Mouse (Mus musculus): ENCODE data around the gene Frmd8.

Gene Frmd8

GRCm38 (mm10) chr19:5810103-5810839 is 64.8 kb downstream of the Frmd8 start:
- in situ Hi-C loops (cut with MseI, MboI), result no loop called here

GRCm38 (mm10) chr19:5809712-5810089 is 65.4 kb downstream of the Frmd8 start:
- in situ Hi-C loops (cut with MseI, MboI), result no loop called here

GRCm38 (mm10) chr19:5808955-5809711 is 65.9 kb downstream of the Frmd8 start:
- in situ Hi-C loops (cut with MseI, MboI), result no loop called here

- in situ Hi-C loops (cut with MseI, MboI), result no loop called here
Measured at GRCm38 (mm10) chr19:5807740-5808139, 67.3 kb downstream of the Frmd8 start.

- in situ Hi-C loops (cut with MseI, MboI), result no loop called here
Measured at GRCm38 (mm10) chr19:5806809-5807205, 68.3 kb downstream of the Frmd8 start.

- in situ Hi-C loops (cut with MseI, MboI), result no loop called here
Measured at GRCm38 (mm10) chr19:5806051-5806808, 68.8 kb downstream of the Frmd8 start.

GRCm38 (mm10) chr19:5804371-5804899 is 70.6 kb downstream of the Frmd8 start:
- in situ Hi-C loops (cut with MseI, MboI), result loop anchor here in 1 of 2 experiments (5.0 kb wide), 1 partner anchor 43 kb away; no protein-coding TSS in a partner anchor

- in situ Hi-C loops (cut with MseI, MboI), result loop anchor here in 1 of 2 experiments (5.0 kb wide), 1 partner anchor 43 kb away; no protein-coding TSS in a partner anchor
Measured at GRCm38 (mm10) chr19:5803881-5804279, 71.2 kb downstream of the Frmd8 start.

GRCm38 (mm10) chr19:5803041-5803880 is 71.8 kb downstream of the Frmd8 start:
- in situ Hi-C loops (cut with MseI, MboI), result loop anchor here in 1 of 2 experiments (5.0 kb wide), 1 partner anchor 44 kb away; no protein-coding TSS in a partner anchor

GRCm38 (mm10) chr19:5802787-5803040 is 72.4 kb downstream of the Frmd8 start:
- in situ Hi-C loops (cut with MseI, MboI), result loop anchor here in 1 of 2 experiments (5.0 kb wide), 1 partner anchor 45 kb away; no protein-coding TSS in a partner anchor

GRCm38 (mm10) chr19:5802011-5802786 is 72.9 kb downstream of the Frmd8 start:
- in situ Hi-C loops (cut with MseI, MboI), result loop anchor here in 1 of 2 experiments (5.0 kb wide), 1 partner anchor 45 kb away; no protein-coding TSS in a partner anchor

- in situ Hi-C loops (cut with MseI, MboI), result loop anchor here in 1 of 2 experiments (5.0 kb wide), 1 partner anchor 46 kb away; no protein-coding TSS in a partner anchor
Measured at GRCm38 (mm10) chr19:5801432-5801964, 73.6 kb downstream of the Frmd8 start.

- in situ Hi-C loops (cut with MseI, MboI), result loop anchor here in 1 of 2 experiments (5.0 kb wide), 1 partner anchor 46 kb away; no protein-coding TSS in a partner anchor
Measured at GRCm38 (mm10) chr19:5800632-5801431, 74.2 kb downstream of the Frmd8 start.

- in situ Hi-C loops (cut with MseI, MboI), result loop anchor here in 1 of 2 experiments (5.0 kb wide), 1 partner anchor 47 kb away; no protein-coding TSS in a partner anchor
Measured at GRCm38 (mm10) chr19:5800350-5800631, 74.8 kb downstream of the Frmd8 start.
